Mouse (Mus musculus) heart, embryonic 13.5 days (tissue): ENCODE measurements around the gene Hist1h3e. TPM values are rescaled to one million over a fixed set of nuclear protein-coding genes. Genes with fewer than 3 reads are reported as not detected.

ENCODE experiments used
- microRNA-seq: library from miRNA; unstranded; fragments of <30 nt; microRNA quantifications from one replicate; pipeline ENCODE4, GENCODE M21; 2016
- polyA plus RNA-seq: library from polyadenylated mRNA; unstranded; fragments of >200 nt; fragmentation: Nextera tagmentation; extraction: Ambion mirVana; gene quantifications from 2 replicates; pipeline ENCODE4 v1.2.1, GENCODE M21; 2015

Gene Hist1h3e
- polyA plus RNA-seq, 1 experiment from 2014 or later, result 1.5 TPM

Small RNAs within 50 kb of the gene (microRNA-seq; reads per million reads assigned to microRNA genes)
- gene Gm44297, result not detected
- not detected for gene Gm44359
- not detected for gene Gm44394
- not detected for gene n-TStga1

Other genes starting within 250 kb of the Hist1h3e start
- 36.7 and 40.7 TPM in 2 replicates for gene Zfp322a, start 193.2 kb downstream of the Hist1h3e start, polyA plus RNA-seq
- 8.5 and 8.7 TPM in 2 replicates for gene Abt1, start 138.5 kb downstream of the Hist1h3e start, polyA plus RNA-seq
- gene Btn1a1, start 96.5 kb downstream of the Hist1h3e start, polyA plus RNA-seq, result 1.1 and 2.2 TPM in 2 replicates
- gene Btn2a2, start 73.5 kb downstream of the Hist1h3e start, polyA plus RNA-seq, result 0.45 and 0.82 TPM in 2 replicates
- 6.3 and 7.2 TPM in 2 replicates for gene Hist1h4h, start 31.3 kb downstream of the Hist1h3e start, polyA plus RNA-seq
- gene Hist1h2af, start 28.5 kb downstream of the Hist1h3e start, polyA plus RNA-seq, result 2.0 and 3.0 TPM in 2 replicates
- gene Hist1h3g, start 26.9 kb downstream of the Hist1h3e start, polyA plus RNA-seq, result 4.1 and 5.5 TPM in 2 replicates
- gene Hist1h2bh, start 19.0 kb downstream of the Hist1h3e start, polyA plus RNA-seq, result 0.32 and 0.52 TPM in 2 replicates
- 0.28 and 0.48 TPM in 2 replicates for gene Hist1h3f, start 18.3 kb downstream of the Hist1h3e start, polyA plus RNA-seq
- gene Hist1h4f, start 10.7 kb downstream of the Hist1h3e start, polyA plus RNA-seq, result not detected in 2 replicates
- 0.23 and 0.29 TPM in 2 replicates for gene Hist1h1d, start 9.1 kb downstream of the Hist1h3e start, polyA plus RNA-seq
- 33.5 and 42.7 TPM in 2 replicates for gene Hist1h2ae, start 8.9 kb upstream of the Hist1h3e start, polyA plus RNA-seq
- 3.9 and 4.2 TPM in 2 replicates for gene Hist1h2bg, start 9.0 kb upstream of the Hist1h3e start, polyA plus RNA-seq
- gene Hist1h2bf, start 11.8 kb upstream of the Hist1h3e start, polyA plus RNA-seq, result 1.6 and 3.0 TPM in 2 replicates
- 0.60 and 0.84 TPM in 2 replicates for gene Hist1h2ad, start 12.0 kb upstream of the Hist1h3e start, polyA plus RNA-seq
- 2.4 TPM in 2 replicates for gene Hist1h3d, start 13.4 kb upstream of the Hist1h3e start, polyA plus RNA-seq
- 54.8 and 60.0 TPM in 2 replicates for gene Hist1h4d, start 19.2 kb upstream of the Hist1h3e start, polyA plus RNA-seq
- gene Hist1h2be, start 58.8 kb upstream of the Hist1h3e start, polyA plus RNA-seq, result 1.3 and 1.5 TPM in 2 replicates
- gene Hist1h1e, start 60.2 kb upstream of the Hist1h3e start, polyA plus RNA-seq, result 11.0 and 12.2 TPM in 2 replicates
- 0.59 and 0.68 TPM in 2 replicates for gene Hist1h2ac, start 121.6 kb upstream of the Hist1h3e start, polyA plus RNA-seq
- 50.1 and 54.5 TPM in 2 replicates for gene Hist1h2bc, start 121.8 kb upstream of the Hist1h3e start, polyA plus RNA-seq
- gene Hist1h1t, start 133.4 kb upstream of the Hist1h3e start, polyA plus RNA-seq, result not detected in 2 replicates
- gene Hist1h4c, start 136.1 kb upstream of the Hist1h3e start, polyA plus RNA-seq, result 2.4 and 3.7 TPM in 2 replicates
- 10.3 and 10.7 TPM in 2 replicates for gene Hfe, start 148.5 kb upstream of the Hist1h3e start, polyA plus RNA-seq
- 31.2 and 33.8 TPM in 2 replicates for gene Hist1h1c, start 176.4 kb upstream of the Hist1h3e start, polyA plus RNA-seq
- gene Hist1h3c, start 183.2 kb upstream of the Hist1h3e start, polyA plus RNA-seq, result 2.7 and 3.8 TPM in 2 replicates
- gene Hist1h2bb, start 184.4 kb upstream of the Hist1h3e start, polyA plus RNA-seq, result 1.6 and 2.2 TPM in 2 replicates
- gene Hist1h2ab, start 188.8 kb upstream of the Hist1h3e start, polyA plus RNA-seq, result 20.1 and 20.3 TPM in 2 replicates
- gene Hist1h3b, start 189.9 kb upstream of the Hist1h3e start, polyA plus RNA-seq, result 5.5 and 6.3 TPM in 2 replicates
- gene Hist1h4b, start 194.6 kb upstream of the Hist1h3e start, polyA plus RNA-seq, result 2.3 and 2.8 TPM in 2 replicates
- not detected in 2 replicates for gene Hist1h4a, start 198.9 kb upstream of the Hist1h3e start, polyA plus RNA-seq
- gene Hist1h3a, start 200.0 kb upstream of the Hist1h3e start, polyA plus RNA-seq, result 1.9 and 3.5 TPM in 2 replicates
- gene Hist1h1a, start 201.3 kb upstream of the Hist1h3e start, polyA plus RNA-seq, result 1.5 and 1.6 TPM in 2 replicates
- gene Trim38, start 207.5 kb upstream of the Hist1h3e start, polyA plus RNA-seq, result 0.09 and 0.20 TPM in 2 replicates
- gene Slc17a2, start 244.6 kb upstream of the Hist1h3e start, polyA plus RNA-seq, result 0.05 TPM in 1 of 2 replicates, not detected in the other